Mouse (Mus musculus): Measurements from ENCODE around the gene Nelfa.

DNA sequence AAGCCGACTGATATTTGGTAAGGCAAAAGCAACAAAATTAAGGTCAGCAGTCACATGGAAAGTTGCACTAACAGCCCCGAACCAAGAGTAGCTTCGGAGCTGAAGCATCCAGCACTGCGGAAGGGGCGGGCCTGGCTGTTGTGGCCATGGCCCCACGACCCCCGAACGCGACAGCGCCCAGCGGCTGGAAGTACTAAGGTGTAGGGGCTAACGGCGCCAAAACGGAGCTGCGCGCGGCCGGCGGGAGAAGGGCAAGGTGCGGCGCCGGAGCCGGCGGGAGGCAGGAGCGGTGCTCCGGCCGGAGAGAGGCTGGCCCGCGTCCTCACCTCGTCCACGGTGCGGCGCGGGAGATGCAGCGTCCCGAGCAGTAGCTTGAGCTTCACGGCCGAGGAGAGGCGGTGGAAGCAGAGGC, 507 bp downstream of the Nelfa start:
- TF ChIP-seq CTCF (IDR thresholded peaks at IDR 0.05; ENCODE audit: borderline replicate concordance, insufficient read depth, low read length) (no peak), POLR2A (IDR thresholded peaks at IDR 0.05; ENCODE audit: low read depth, low read length) (no peak)

All from embryonic fibroblast, embryonic 13.5 days (primary cell).